Mouse (Mus musculus) lung, postnatal 25 days (tissue): ENCODE measurements around the gene Calcoco1.
A peak's percentile ranks its signal among the peaks of the same experiment; 100 is the strongest.

Experiments used
- DNase-seq: peaks from one replicate; pipeline ENCODE4 v3.0.0; 2022; ENCODE audit warnings: low spot score

The Calcoco1 gene

DNA sequence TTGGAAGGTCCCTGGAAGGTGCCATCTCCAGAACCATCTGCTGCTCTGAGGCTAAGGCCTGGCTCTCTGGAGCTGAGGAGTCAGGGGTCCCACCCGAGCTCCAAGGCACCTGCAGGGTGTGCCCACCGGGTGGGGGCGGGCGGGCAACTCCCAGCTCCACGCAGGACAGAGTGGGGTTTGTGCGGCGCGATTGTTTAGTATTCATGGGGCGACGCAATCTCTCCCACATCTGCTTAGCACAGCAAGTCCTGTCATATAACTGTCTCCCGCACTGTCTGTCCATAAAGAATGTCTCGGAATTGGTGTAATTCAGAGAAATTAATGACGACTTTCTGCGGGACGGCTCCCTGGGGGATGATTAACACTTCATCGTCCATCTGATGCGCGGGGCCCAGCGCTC lies 15.1 kb upstream of the Calcoco1 start:
- no peak for DNase-seq

DNA sequence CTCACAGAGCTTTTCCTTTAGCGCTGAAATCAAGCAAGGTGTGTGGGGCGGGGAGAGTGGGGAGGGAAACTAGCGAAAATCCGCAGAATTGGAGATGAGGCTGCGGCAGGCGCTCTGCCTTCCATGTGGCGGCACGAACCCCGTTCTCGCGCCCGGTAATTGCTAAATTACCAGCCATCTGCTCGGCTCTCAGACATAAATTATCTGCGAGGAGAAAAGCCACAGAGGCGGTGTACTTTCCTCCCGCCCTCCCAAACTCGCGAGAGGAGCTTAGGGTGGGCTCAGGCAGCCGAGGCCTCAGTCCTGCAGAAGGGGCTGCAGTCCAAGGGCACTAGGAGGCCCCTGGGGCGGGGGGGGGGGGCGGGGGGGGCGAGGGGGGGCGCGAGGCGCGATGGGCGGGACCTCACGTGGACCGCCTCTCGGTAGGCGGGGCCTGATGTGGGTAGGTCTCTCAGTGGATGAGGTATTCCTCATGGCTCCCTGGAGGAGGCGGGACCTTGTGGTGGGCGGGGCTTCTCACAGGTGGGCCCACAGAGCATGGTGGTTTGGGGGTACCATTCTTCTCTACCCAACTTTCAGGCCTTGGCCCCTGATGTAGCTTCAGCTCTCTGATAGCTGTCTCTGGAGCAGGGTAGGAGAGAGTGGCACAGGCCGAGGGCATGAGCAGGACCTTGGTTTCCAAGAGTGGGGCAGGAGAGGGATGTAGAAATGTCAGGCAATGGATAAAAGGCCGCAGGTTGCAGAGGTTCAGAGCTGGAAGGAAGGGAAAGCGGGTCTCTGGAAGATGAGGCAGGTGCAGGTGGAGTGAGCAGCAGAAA lies 14.4 kb upstream of the Calcoco1 start:
- DNase-seq = no peak

DNA sequence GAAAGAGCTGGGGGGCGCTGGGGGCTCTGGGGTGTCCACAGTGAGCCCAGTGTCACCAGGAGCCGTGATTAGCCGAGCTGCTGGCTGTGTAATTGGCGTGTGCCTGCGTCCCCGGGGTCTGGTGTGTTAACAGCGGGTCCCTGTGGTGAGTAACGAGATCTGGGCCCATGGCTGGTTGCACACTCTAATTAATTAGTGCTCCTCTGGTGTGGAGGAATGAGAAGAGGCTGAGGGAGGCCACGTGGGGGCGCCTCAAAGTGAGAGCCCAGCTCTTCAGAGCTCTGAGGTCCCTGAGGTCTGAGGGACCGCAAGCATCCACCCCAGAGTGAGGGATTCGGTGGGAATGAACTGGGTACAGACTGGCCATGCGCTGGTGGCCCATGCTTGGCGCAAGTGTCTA lies 13.1 kb upstream of the Calcoco1 start:
- no peak for DNase-seq

DNA sequence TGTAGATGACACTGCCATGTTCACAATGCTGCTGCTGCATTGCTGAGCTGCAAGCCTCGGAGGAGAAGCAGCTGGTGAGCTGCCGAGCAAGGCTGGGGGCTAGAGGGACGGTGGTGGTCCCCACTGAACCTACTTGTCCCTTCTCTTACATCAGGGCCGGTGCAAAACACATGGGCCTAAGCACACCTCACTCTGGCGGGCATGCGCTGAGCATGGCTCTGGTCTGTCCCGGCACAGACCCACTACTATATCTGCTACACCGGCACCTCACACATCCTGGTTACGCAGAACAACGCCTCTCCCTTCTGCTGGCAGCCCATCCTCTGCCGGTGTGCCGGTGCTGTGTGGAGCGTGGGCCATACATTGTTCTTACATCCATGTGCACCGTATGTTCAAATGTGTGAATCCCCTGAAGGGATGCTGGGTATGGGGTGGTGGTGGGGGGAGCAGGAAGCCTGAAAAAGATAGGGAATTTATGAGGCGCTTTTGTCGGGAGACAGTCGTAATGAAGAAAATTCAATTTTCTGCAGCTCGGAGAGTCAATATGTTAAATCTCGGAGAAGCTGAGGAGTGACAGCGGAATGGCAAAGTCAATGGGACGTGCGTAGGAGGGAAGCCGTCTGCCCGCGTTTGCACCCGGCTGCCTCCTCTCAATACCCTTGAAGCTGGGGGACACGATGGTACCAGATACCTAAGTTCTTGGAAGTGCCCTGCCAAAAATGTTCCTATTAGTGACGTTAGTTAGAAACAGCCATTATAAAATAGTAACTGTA lies 12.0 kb upstream of the Calcoco1 start:
- no peak for DNase-seq

DNA sequence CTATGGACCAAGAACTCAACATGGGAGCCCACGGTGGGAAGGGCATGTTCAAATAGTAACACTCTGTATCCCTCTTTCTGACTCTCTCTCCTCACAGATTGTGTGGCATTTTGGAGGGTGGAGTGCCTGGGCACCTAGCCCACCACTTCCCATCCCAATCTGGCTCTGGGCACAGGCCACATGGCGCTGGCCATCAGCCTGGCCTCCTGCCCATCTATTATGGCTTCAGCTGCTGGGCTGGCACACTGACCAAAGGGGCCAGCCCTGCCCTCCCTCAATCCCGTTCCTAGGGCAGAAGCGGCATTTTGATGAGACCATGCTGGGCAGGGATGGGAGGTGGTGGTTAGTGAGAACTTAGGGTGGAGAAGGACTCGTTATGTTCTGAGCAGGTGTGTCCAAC lies 11.3 kb upstream of the Calcoco1 start:
- no peak for DNase-seq

DNA sequence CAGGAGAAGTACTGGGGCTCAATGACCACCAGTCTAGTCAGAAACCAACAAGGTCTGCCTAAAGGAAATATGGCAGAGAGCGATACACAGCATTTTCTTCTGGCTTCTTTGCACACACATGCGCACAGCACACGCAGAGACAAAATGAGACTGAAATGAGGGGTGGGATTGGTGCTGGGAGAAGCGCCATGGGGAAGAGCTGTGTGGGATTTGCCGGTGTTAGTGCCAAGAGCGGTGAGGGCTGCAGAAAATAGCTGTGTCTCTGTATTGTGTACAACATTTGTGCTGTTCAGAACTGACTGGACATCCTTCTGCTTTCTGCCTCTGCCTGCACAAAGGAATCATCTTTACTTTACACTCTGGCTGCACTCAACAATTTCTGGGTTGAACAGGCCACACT lies 10.4 kb upstream of the Calcoco1 start:
- no peak for DNase-seq

DNA sequence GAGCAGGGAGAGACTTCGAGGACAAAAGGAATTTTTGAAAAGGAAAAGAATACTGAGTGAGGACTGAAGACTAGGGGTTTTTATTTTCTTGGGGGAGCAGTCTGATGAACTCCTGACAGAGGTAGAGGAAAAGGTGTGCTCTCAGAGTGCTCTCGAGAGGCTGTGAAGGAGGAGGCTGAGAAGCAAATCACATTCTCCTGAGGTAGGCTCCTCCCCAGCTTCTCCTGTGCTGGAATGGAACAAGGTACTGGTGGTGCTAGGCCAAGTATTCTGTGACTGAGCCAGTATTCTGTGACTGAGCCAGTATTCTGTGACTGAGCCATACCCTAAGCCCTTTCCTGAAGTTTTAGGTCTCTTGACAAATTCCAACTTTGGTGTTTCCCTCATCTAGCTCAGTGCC lies 6.0 kb upstream of the Calcoco1 start:
- peak; percentile 39 for DNase-seq

DNA sequence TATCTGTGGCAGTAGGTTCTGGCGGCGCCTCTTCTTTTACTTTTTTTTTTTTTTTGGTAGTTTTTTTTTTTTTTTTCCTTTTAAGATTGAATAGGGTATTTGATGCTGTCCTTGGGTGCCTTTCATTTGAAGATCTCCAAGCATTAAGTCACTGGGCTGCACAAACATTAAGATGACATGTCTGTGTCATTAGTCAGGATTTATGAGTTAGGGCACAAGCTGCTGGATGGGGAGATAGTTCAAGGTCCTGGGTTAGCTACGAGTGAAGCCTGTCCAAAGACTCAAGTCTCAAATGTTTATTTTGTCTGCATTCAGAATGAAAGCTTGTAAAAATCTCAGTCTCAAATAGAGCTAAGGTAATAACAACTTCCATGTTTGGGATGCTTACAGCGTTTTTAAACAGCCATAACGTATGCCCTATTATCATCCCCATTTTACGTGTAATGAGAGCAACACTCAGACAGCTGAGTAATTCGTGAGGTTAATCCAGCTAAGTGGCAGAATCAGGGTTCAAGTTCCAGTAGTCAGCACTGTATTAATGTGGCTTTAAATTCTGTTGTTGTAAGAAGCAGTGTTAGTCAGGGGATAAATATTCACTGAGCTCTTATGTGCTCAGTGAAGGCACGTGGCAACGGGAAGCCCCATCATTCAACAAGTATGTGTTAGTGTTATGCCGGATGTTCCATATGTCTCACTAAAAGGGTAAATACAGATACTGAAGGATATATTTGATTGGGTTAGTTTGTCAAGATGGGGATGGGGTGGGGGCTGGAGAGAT lies 1.6 kb upstream of the Calcoco1 start:
- DNase-seq = no peak

DNA sequence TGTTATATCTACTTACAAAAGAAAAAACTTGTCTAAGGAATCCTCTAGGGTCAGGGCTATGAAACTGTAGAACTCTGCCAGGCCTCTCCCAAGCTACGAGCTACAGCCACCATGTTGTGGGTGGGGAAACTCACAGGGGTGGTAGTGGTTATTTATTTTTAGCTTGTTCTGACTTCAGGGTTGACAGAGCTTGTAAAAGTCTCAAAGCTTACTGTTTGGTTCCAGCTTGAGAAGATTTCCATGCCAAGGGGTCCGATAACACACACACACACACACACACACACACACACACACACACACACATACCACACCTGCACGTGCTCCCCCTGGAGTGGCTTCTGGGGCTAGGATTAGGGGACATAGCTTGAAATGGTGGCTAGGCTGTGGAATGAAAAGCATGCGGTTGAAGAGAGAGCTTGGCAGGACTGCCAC lies 538 bp upstream of the Calcoco1 start:
- DNase-seq = peak; percentile 71

DNA sequence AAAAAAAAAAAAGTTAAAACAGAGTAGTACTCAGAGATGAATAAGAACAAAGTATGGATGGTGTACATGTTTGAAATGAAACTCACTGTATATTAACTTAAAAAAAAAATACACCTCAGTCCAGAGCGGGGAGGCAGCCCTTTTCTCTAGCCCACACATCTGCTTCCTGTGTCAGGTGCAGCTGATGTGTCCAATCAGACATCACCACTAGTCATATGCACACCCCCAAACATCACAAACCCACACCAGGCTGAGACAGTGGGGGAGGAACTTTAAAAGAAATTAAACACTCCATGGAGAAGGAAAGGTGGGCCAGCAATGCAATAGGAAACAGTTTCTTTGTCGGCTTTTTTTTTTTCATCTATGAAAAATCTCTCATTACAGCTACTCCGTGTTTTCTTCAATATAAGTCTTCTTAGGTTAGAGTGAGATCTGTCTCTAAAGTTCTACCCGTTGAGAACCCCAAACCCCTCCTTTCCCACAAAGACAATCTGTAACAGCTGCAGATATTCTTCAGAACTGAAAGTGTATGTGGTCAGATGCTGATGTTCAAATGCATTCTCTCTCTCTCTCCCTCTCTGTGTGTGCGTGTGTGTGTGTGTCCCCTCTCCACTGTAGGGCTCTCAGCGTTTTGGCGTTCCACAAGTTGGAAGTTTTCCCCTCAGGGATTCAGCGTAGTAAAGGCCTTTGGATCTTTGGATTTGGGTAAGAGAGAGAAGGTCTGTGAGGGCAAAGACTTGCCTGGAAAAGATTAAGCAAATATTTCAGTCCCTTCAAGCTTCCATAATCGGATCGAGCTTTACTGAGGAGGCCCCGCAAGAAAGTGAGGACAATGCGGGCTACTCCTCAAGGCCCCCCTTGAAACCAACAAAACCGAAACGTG lies 721 bp downstream of the Calcoco1 start:
- DNase-seq = no peak

DNA sequence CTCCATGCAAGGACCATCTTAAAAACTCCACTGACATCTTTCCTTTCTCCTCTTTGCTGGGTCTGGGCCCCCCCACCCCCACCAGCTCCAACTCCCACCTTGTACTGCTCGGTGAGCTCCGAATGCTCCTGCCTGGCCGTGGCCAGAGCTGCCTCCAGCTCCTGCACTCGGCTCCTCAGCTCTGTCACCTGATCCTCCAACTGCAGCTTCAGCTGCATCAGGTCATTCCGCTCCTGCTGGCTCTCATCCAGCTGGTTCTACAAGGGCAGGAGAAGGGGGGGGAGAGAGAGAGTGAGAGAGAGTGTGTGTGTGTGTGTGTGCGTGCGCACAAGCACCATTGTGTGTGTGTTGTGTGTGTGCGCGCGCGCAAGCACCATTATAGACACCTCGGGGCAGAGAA lies 5.8 kb downstream of the Calcoco1 start:
- no peak for DNase-seq

DNA sequence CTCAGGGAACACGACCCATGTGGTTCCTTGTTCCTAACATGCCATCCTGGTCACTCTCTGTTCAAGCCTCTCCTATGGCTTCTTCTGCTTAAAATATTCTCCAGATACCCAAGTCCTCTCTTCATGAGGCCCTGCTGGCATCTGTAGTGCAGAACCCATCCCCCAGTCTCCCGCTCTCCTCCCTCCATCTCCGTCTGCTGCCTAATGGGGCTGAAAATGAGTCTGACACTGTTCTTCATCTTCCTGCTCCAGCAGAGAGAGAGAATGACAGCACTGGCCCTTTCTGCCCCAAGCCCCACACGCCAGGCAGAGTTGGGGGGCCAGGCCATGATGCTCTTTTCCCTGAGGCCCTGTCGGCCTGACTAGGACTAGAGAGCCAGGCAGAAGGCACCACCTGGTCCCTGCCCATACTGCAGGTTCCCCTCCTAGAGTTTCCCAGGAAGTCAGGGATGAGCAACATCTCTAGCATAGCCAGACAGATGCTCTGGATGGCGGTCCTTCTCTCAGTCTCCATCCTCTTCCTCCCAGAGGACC lies 14.2 kb downstream of the Calcoco1 start:
- DNase-seq = no peak

DNA sequence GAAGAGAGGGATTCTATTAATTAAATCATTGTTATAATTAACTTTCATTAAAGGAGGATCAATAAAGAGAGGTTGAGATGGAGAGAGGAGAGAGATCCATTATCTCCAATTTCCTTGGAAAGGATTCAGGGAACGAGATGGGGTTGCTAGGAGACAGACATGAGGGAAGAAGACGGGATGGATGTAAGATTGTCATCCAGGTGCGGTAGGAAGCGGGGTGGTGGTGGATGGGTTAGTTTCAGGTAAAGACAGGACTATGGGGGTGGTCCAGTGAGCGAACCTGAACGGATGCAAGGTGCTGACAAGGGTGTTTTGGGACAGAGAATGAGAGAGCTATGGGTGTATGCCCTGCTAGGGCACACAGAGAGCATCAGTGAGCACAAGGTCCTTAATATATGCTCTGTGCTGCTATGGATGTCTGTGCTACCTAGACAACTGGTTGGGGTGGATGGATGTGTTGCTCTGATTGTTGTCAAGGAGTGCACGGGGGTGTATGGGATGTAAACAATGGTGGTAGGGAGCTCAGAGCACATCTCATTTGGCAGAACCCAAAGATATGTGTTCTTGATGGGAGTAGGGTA lies 16.0 kb downstream of the Calcoco1 start:
- no peak for DNase-seq

DNA sequence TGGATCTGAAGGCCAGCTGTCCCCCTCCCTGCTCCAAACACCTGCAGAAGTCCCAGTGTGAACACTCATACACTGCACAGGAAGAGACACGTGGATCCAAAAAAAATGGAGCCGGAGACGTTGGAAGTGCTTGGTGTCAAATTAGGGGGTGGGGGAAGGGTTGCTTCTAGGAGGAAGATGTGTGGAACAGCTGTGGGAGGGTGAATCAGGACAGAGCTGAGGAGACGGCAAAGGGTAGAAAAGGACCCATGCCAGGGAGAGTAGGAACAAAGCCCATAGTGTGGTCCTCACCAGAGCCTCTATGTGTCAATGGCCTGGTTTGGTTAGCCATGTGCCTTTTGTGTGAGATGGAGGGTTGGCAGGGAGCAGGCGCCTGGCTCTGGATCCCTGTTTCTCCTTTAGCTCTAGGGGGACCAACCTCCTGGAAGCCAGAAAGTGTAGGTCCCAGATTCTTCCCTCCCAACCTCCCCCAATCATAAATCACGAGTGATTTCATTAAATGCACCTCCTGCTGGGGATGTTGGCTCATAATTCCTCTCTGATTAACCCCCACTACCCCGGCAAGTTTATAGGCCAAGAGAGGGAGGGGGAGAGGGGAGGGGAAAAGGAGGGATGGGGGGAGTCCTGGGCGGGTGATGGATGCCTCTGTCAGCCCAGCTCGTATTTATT lies 16.6 kb downstream of the Calcoco1 start:
- DNase-seq = no peak

DNA sequence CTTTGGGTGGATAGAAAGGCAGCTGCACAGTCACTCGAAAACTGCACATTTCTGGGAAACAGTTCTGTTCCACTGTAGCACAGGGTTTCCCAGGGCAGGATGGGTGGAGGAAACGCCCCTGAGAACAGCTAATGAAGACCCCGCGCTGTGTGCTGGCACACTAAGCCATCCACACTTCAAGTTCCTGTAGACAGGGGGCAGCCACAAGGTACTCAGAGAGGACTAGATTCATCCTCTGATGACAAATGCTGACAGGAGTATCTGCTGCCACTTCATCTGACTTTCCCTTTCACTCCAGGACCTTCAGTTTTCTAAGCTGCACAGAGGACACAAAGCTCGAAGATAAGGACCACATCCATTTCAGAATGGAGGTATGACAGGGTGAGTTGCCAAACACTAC lies 17.2 kb downstream of the Calcoco1 start:
- no peak for DNase-seq

DNA sequence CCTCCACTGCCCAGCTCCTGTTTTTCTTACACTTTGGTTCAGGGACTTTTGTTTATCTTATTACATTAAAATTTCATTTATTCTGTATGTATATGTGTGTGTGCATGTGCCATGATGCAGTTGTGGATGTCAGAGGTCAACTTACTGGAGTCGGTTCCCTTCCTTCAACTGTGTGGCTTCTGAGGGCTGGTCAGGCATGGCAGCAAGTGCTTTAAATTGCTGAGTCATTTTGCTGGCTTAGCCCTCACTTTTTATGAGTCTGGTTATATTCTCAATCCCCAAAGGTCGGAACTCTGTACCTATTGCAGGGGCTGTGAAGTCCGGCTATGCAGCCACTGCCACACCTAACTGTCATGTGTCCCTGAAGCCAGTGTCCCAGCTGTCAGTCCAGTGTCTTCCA lies 19.0 kb downstream of the Calcoco1 start:
- no peak for DNase-seq

DNA sequence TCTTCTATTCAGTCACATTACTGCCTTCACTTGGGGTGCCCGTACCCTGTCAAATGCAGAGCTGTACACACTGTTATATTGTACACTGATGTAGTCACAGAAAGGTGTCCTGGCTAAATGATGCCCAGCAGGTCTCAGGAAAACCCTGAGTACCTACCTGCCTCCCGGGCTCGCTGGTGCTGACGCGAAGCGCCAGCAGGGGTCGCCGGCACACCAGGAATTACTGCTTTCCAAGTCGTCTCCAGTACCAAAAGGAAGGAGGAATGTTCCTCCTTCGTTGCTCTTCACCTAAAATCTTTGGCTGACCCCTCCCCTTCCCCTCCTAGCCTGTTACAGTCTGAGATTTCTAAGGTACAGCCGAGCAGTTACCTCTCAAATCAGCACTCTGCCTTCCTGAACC lies 23.8 kb downstream of the Calcoco1 start:
- peak; percentile 83 for DNase-seq

DNA sequence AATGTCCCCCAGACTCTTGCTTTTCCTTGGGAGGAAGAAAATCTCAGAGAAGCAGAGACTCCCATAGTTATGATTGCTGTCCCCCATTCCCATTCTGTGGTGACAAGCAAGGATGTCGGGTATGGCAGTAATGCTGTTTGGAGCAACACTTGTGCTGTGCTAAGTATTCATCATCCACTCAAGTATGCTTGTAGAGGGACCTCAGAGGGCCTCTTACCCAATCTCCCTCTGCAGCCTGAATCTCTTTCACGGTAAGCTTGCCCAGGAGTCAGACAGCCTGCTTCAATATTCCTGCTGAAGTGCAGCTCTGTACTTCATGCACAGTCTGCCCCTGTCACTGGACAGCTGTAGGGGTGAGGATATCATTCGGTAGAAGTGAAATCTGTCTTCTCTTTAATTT lies 25.1 kb downstream of the Calcoco1 start:
- DNase-seq = peak; percentile 55

DNA sequence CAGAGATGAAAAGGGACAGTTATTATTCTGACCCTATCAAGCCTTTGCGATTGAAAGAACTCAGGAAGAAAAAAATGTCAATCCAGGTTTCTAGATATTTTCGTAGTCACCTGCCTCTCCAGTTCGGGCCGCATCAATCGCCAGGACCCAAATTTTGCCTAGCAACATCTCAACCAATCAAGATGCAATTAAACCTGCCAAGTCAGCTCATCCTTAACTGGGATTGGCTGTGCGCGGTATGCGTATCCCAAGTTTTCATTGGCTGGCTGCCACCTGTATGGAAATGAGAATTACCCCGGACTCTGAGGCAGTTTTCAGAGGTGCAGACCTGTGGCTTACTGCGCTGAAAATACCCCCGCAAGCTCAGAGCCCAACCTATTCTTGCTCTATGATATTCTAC lies 28.4 kb downstream of the Calcoco1 start:
- peak; percentile 77 for DNase-seq

DNA sequence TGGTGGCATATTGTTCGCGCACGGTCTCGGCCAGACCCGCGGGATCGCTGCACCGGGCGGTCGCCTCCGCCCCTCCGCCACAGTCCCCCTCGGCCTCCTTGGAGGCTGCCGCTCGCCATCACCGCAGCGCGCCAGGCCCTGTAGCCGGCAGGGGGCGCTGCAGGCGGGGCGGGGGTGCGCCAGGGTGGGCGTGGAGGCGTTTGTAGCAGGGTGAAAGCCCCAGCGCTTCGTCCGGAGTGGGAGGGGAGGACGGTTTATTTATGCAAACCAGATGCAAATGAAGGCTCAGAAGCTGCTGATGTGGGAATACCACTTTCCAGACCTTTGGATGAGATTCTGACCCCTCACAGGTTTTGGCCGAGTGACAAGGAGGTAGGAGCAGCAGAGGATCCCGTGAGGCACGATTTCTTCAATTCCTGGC lies 29.0 kb downstream of the Calcoco1 start:
- DNase-seq = peak; percentile 14
